Mouse (Mus musculus): ENCODE results near the gene Adh1. TPM values are rescaled to one million over a fixed set of nuclear protein-coding genes. Genes with fewer than 3 reads are reported as not detected.

Adh1 gene
- polyA plus RNA-seq, 1 experiment from 2014 or later, result 0.30 TPM

DNA sequence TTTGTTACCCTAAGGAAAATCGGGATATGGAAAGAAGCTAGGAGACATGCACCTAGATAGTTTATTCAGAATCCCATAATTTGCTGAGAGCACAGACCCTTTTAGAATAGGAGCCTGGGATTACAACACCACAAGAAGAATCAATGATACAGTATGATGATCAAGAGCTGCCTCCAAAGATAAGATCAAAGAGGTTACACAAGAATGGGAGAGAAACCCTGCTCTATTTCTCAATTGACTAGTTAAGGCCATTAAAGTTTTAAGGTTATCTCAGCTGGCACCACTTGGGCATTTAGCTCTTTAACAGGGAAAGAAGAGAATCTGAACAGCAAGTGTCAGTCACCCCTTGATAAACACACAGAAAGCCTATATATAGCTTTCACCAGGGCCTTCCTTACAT lies 74.8 kb downstream of the Adh1 start:
- no peaks in the 10 kb centered on the region; the same call in 1 of the 2 replicates for H3K4me1 ChIP-seq (replicated peaks)
- H3K27me3 ChIP-seq (ENCODE audit: insufficient read depth, poor library complexity, severe bottlenecking), result no peaks in the 10 kb centered on the region
- H3K9me3 ChIP-seq, result no peaks in the 10 kb centered on the region
- no peaks in the 10 kb centered on the region for H3K36me3 ChIP-seq
- DNase-seq (ENCODE audit: low spot score), result no peak
- 98% methylated on average over 1 of the region's 1 CpGs for WGBS
- H3K27ac ChIP-seq, result no peak overlapping the region
- no peak overlapping the region for H3K4me3 ChIP-seq

DNA sequence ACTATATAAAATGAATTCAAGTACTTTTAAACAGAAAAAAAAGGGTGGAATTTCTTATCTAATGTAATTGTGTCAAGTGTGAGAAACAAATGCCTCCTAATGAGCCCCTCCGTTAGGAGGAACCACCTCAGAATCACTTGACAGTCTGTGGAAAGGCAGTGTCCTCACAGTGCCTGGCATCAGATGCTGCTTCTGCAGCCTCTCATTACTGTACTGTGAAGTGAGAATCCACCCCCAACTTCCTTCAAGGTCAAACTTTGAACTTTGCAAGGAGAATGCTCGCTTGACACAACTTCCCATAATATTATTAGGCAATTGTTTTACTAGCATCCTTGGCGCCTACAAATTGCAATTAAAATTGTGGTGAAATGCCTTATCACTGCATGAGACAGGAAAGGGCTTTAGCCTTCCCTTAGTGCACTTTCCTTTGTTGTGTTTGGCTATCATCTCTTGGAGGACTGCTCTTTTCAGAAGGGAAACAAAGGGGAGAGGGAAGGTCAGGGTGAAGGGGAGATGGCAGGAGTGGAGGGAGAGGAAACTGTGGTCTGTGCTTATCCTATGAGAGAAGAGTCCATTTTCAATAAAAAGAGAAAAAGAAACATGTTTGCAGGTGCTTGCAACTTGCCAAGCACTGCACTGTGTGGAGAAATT lies 75.4 kb downstream of the Adh1 start:
- Histone ChIP-seq H3K27me3 (ENCODE audit: insufficient read depth, poor library complexity, severe bottlenecking) (no peaks in the 10 kb centered on the region), H3K27ac (no peak overlapping the region), H3K4me3 (no peak overlapping the region), H3K9me3 (no peaks in the 10 kb centered on the region), H3K4me1 (replicated peaks) (no peaks in the 10 kb centered on the region; the same call in 1 of the 2 replicates), H3K36me3 (no peaks in the 10 kb centered on the region)
- no peak for DNase-seq (ENCODE audit: low spot score)
- 78% methylated on average over 3 of the region's 3 CpGs for WGBS

Other genes starting within 250 kb of the Adh1 start
- gene 1110002E22Rik, start 195.9 kb upstream of the Adh1 start, polyA plus RNA-seq (2016; fragmentation: Nextera tagmentation; extraction: Ambion mirVana), result 0.04 and 0.18 TPM in 2 replicates
- gene Gm5105, start 193.6 kb upstream of the Adh1 start, polyA plus RNA-seq (2016; fragmentation: Nextera tagmentation; extraction: Ambion mirVana), result not detected in 2 replicates
- gene Trmt10a, start 117.5 kb upstream of the Adh1 start, polyA plus RNA-seq (2016; fragmentation: Nextera tagmentation; extraction: Ambion mirVana), result 12.5 and 15.1 TPM in 2 replicates
- gene Mttp, start 116.0 kb upstream of the Adh1 start, polyA plus RNA-seq (2016; fragmentation: Nextera tagmentation; extraction: Ambion mirVana), result 9.2 and 9.9 TPM in 2 replicates
- gene 4930579F01Rik, start 67.2 kb upstream of the Adh1 start, polyA plus RNA-seq (2016; fragmentation: Nextera tagmentation; extraction: Ambion mirVana), result not detected in 2 replicates
- 0.07 and 0.36 TPM in 2 replicates for gene Adh7, start 43.2 kb upstream of the Adh1 start, polyA plus RNA-seq (2016; fragmentation: Nextera tagmentation; extraction: Ambion mirVana)
- gene Adh6a, start 52.3 kb downstream of the Adh1 start, polyA plus RNA-seq (2016; fragmentation: Nextera tagmentation; extraction: Ambion mirVana), result not detected in 2 replicates
- 0.52 and 0.78 TPM in 2 replicates for gene Adh6b, start 80.8 kb downstream of the Adh1 start, polyA plus RNA-seq (2016; fragmentation: Nextera tagmentation; extraction: Ambion mirVana)
- gene Adh4, start 154.5 kb downstream of the Adh1 start, polyA plus RNA-seq (2016; fragmentation: Nextera tagmentation; extraction: Ambion mirVana), result not detected in 2 replicates
- 255 and 261 TPM in 2 replicates for gene Adh5, start 182.1 kb downstream of the Adh1 start, polyA plus RNA-seq (2016; fragmentation: Nextera tagmentation; extraction: Ambion mirVana)
- 51.3 and 53.8 TPM in 2 replicates for gene Metap1, start 228.5 kb downstream of the Adh1 start, polyA plus RNA-seq (2016; fragmentation: Nextera tagmentation; extraction: Ambion mirVana)